Mouse (Mus musculus): ENCODE results near the gene Trim15. TPM values are rescaled to one million over a fixed set of nuclear protein-coding genes. Genes with fewer than 3 reads are reported as not detected.

Trim15 gene
- total and polyA plus RNA-seq, 2 experiments, result not detected

GRCm38 (mm10) chr17:36849992-36850391 is 17.0 kb downstream of the Trim15 start:
- no peak overlapping the region for H3K9ac ChIP-seq (ENCODE audit: low read depth, low read length)
- DNase-seq (ENCODE audit: extremely low read depth, low read depth, low spot score), result no peak
- H3K4me1 ChIP-seq (ENCODE audit: control insufficient read depth, insufficient read depth, low read length), result 0 out of 2 replicates have a peak, but pooled peaks cover 3% of the 10 kb centered on the region
- WGBS, result 54% methylated on average over 2 of the region's 2 CpGs
- H3K27ac ChIP-seq (replicated peaks; ENCODE audit: insufficient read depth, low read depth, low read length), result no peak overlapping the region
- no peaks in the 10 kb centered on the region; the same call in 1 of the 2 replicates for H3K79me2 ChIP-seq (ENCODE audit: control insufficient read depth, insufficient read depth, low read length)
- H3K36me3 ChIP-seq (ENCODE audit: control insufficient read depth, insufficient read depth, low read length), result peaks cover 37% of the 10 kb centered on the region
- no peak for TF ChIP-seq POLR2A (IDR thresholded peaks at IDR 0.05; ENCODE audit: extremely low read depth, insufficient read depth, low read length)
- TF ChIP-seq CTCF (IDR thresholded peaks at IDR 0.05; ENCODE audit: low read depth, low read length), result no peak
- no peaks in the 10 kb centered on the region for H3K27me3 ChIP-seq (ENCODE audit: control insufficient read depth, insufficient read depth, low read length)
- H3K4me3 ChIP-seq (ENCODE audit: insufficient read depth, low read depth, low read length), result no peak overlapping the region

- H3K9ac ChIP-seq (ENCODE audit: low read depth, low read length), result no peak overlapping the region
- H3K4me1 ChIP-seq (ENCODE audit: control insufficient read depth, insufficient read depth, low read length), result peaks cover 12% of the 10 kb centered on the region
- peaks cover 28% of the 10 kb centered on the region for H3K36me3 ChIP-seq (ENCODE audit: control insufficient read depth, insufficient read depth, low read length)
- no peak overlapping the region for H3K4me3 ChIP-seq (ENCODE audit: insufficient read depth, low read depth, low read length)
- 46% methylated on average over 5 of the region's 5 CpGs for WGBS
- TF ChIP-seq POLR2A (IDR thresholded peaks at IDR 0.05; ENCODE audit: extremely low read depth, insufficient read depth, low read length) (no peak), CTCF (IDR thresholded peaks at IDR 0.05; ENCODE audit: low read depth, low read length) (no peak)
- DNase-seq (ENCODE audit: extremely low read depth, low read depth, low spot score), result peak; percentile 74
- H3K27ac ChIP-seq (replicated peaks; ENCODE audit: insufficient read depth, low read depth, low read length), result no peak overlapping the region
- no peaks in the 10 kb centered on the region; the same call in 1 of the 2 replicates for H3K79me2 ChIP-seq (ENCODE audit: control insufficient read depth, insufficient read depth, low read length)
- H3K27me3 ChIP-seq (ENCODE audit: control insufficient read depth, insufficient read depth, low read length), result no peaks in the 10 kb centered on the region
Observed at GRCm38 (mm10) chr17:36848911-36849310, 18.1 kb downstream of the Trim15 start.

- H3K79me2 ChIP-seq (ENCODE audit: control insufficient read depth, insufficient read depth, low read length), result peaks cover 20% of the 10 kb centered on the region
- no peak overlapping the region for H3K4me3 ChIP-seq (ENCODE audit: insufficient read depth, low read depth, low read length)
- H3K36me3 ChIP-seq (ENCODE audit: control insufficient read depth, insufficient read depth, low read length), result 0 out of 2 replicates have a peak, but pooled peaks cover 2% of the 10 kb centered on the region
- peaks cover 23% of the 10 kb centered on the region for H3K4me1 ChIP-seq (ENCODE audit: control insufficient read depth, insufficient read depth, low read length)
- no peaks in the 10 kb centered on the region for H3K27me3 ChIP-seq (ENCODE audit: control insufficient read depth, insufficient read depth, low read length)
- DNase-seq (ENCODE audit: extremely low read depth, low read depth, low spot score), result peak; percentile 67
- no peak overlapping the region for H3K9ac ChIP-seq (ENCODE audit: low read depth, low read length)
- H3K27ac ChIP-seq (replicated peaks; ENCODE audit: insufficient read depth, low read depth, low read length), result no peak overlapping the region
- WGBS, result 15% methylated on average over 1 of the region's 1 CpGs
- TF ChIP-seq CTCF (IDR thresholded peaks at IDR 0.05; ENCODE audit: low read depth, low read length) (no peak), POLR2A (IDR thresholded peaks at IDR 0.05; ENCODE audit: extremely low read depth, insufficient read depth, low read length) (no peak)
Observed at GRCm38 (mm10) chr17:36844725-36845124, 22.3 kb downstream of the Trim15 start.

- no peak overlapping the region for H3K9ac ChIP-seq (ENCODE audit: low read depth, low read length)
- no peak overlapping the region for H3K27ac ChIP-seq (replicated peaks; ENCODE audit: insufficient read depth, low read depth, low read length)
- 0 out of 2 replicates have a peak, but pooled peaks cover 2% of the 10 kb centered on the region for H3K36me3 ChIP-seq (ENCODE audit: control insufficient read depth, insufficient read depth, low read length)
- peaks cover 20% of the 10 kb centered on the region for H3K79me2 ChIP-seq (ENCODE audit: control insufficient read depth, insufficient read depth, low read length)
- TF ChIP-seq CTCF (IDR thresholded peaks at IDR 0.05; ENCODE audit: low read depth, low read length), result no peak
- no peak for TF ChIP-seq POLR2A (IDR thresholded peaks at IDR 0.05; ENCODE audit: extremely low read depth, insufficient read depth, low read length)
- no peaks in the 10 kb centered on the region for H3K27me3 ChIP-seq (ENCODE audit: control insufficient read depth, insufficient read depth, low read length)
- H3K4me3 ChIP-seq (ENCODE audit: insufficient read depth, low read depth, low read length), result no peak overlapping the region
- DNase-seq (ENCODE audit: extremely low read depth, low read depth, low spot score), result no peak
- H3K4me1 ChIP-seq (ENCODE audit: control insufficient read depth, insufficient read depth, low read length), result peaks cover 23% of the 10 kb centered on the region
Observed at GRCm38 (mm10) chr17:36844286-36844719, 22.7 kb downstream of the Trim15 start.

GRCm38 (mm10) chr17:36843696-36844095 is 23.3 kb downstream of the Trim15 start:
- Histone ChIP-seq H3K4me1 (ENCODE audit: control insufficient read depth, insufficient read depth, low read length) (peaks cover 24% of the 10 kb centered on the region), H3K9ac (ENCODE audit: low read depth, low read length) (no peak overlapping the region), H3K36me3 (ENCODE audit: control insufficient read depth, insufficient read depth, low read length) (0 out of 2 replicates have a peak, but pooled peaks cover 2% of the 10 kb centered on the region)

GRCm38 (mm10) chr17:36840961-36841445 is 26.0 kb downstream of the Trim15 start:
- TF ChIP-seq POLR2A (IDR thresholded peaks at IDR 0.05; ENCODE audit: extremely low read depth, insufficient read depth, low read length) (no peak), CTCF (IDR thresholded peaks at IDR 0.05; ENCODE audit: low read depth, low read length) (no peak)
- Histone ChIP-seq H3K79me2 (ENCODE audit: control insufficient read depth, insufficient read depth, low read length) (peaks cover 27% of the 10 kb centered on the region), H3K27me3 (ENCODE audit: control insufficient read depth, insufficient read depth, low read length) (no peaks in the 10 kb centered on the region), H3K36me3 (ENCODE audit: control insufficient read depth, insufficient read depth, low read length) (0 out of 2 replicates have a peak, but pooled peaks cover 2% of the 10 kb centered on the region), H3K4me1 (ENCODE audit: control insufficient read depth, insufficient read depth, low read length) (peaks cover 27% of the 10 kb centered on the region), H3K4me3 (ENCODE audit: insufficient read depth, low read depth, low read length) (no peak overlapping the region), H3K27ac (replicated peaks; ENCODE audit: insufficient read depth, low read depth, low read length) (no peak overlapping the region), H3K9ac (ENCODE audit: low read depth, low read length) (no peak overlapping the region)
- DNase-seq (ENCODE audit: extremely low read depth, low read depth, low spot score), result no peak

More at GRCm38 (mm10) chr17:36843696-36844095, 23.3 kb downstream of the Trim15 start:
- TF ChIP-seq POLR2A (IDR thresholded peaks at IDR 0.05; ENCODE audit: extremely low read depth, insufficient read depth, low read length), result no peak
- no peak for TF ChIP-seq CTCF (IDR thresholded peaks at IDR 0.05; ENCODE audit: low read depth, low read length)
- Histone ChIP-seq H3K27ac (replicated peaks; ENCODE audit: insufficient read depth, low read depth, low read length) (no peak overlapping the region), H3K4me3 (ENCODE audit: insufficient read depth, low read depth, low read length) (no peak overlapping the region), H3K79me2 (ENCODE audit: control insufficient read depth, insufficient read depth, low read length) (peaks cover 24% of the 10 kb centered on the region), H3K27me3 (ENCODE audit: control insufficient read depth, insufficient read depth, low read length) (no peaks in the 10 kb centered on the region)
- 53% methylated on average over 7 of the region's 7 CpGs for WGBS
- no peak for DNase-seq (ENCODE audit: extremely low read depth, low read depth, low spot score)
